Mouse (Mus musculus): Measurements from ENCODE around the gene Adam3. TPM values are rescaled to one million over a fixed set of nuclear protein-coding genes. Genes with fewer than 3 reads are reported as not detected.

Adam3 gene
- not detected for total RNA-seq (2023)

DNA sequence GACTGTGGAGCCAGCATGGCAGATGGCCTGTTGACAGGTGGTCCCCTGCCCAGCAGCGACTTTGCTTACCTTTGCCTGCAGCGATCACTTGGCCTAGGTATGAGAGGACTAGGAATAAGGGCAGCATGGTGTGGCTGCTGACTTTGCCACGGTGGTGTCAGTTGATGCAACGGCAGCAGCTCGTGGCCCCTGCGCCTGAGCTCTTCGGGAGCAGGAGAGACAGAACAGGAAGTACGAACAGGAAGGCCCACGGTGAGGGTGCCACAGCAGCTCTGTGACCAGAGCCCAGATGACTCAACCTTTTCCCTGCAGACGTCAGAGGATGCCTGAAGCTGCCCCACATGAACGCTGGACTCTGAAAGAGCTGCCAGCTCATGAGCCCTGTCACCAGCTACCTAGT, at the start of gene Adam3:
TSS of gene Adam3 (minus strand) at position 223 of the 400 bp plus-strand sequence.

Other genes with a start within 250 kb of the Adam3 start
- not detected for gene Adam5, start 98.5 kb upstream of the Adam3 start, total RNA-seq (2023)